Mouse (Mus musculus): Measurements from ENCODE around the gene Tdrd6. TPM values are rescaled to one million over a fixed set of nuclear protein-coding genes. Genes with fewer than 3 reads are reported as not detected.

The Tdrd6 gene
- polyA plus RNA-seq, 1 experiment from 2014 or later = not detected

DNA sequence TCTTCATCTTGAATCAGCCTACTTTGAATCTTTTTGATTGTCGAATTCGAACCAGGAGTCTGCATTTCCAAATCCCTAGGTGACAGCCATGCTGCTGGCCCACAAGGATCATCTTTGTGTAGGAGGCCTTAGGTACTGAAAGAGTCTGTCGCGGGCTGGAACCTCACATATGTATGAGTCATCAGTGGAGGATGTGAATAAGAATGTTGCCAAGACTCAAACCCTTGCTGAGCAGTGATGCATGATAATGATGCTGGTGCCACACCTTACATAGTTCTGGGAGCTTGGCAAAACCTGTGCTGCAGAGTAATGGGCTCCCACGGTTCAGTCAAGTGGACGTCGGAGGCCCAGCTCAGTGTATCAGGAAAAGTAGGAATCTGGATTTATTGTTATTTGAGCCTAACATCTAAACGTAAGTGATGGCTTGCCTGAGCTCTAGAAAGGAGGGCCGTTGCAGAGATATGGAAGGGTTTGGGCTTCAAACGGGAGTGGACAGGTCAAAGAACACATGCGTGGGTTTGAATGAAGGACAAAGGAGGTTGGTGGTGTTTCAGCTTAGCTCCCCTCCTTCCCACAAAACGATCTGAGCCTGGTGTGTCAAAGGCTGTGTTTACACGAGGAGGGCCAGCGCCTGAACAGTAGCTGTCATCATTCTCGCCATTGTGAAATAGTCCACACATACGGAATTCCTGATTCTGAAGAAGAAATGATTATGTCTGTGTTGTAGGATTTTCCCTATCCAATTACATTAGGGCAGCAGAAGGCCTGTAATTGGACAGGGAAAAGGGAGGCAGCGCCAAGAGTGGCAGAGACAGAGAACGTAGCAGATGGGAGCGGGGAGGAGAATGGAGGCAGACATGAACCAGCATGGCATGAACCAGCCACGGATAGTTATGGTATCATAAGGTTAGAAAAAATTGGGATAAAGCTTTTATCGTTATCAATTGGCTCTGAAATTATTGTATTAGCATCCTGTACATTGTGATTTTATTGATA lies 37.5 kb downstream of the Tdrd6 start:
- Histone ChIP-seq H3K36me3 (ENCODE audit: control insufficient read depth, insufficient read depth, low read length) (no peaks in the 10 kb centered on the region), H3K9me3 (ENCODE audit: control insufficient read depth, low read length) (no peaks in the 10 kb centered on the region), H3K4me3 (ENCODE audit: low read depth, low read length) (no peak overlapping the region), H3K27ac (ENCODE audit: low read depth, low read length) (no peak overlapping the region), H3K9ac (ENCODE audit: low read length) (no peak overlapping the region), H3K4me1 (ENCODE audit: control insufficient read depth, insufficient read depth, low read length) (no peaks in the 10 kb centered on the region), H3K4me2 (no peak overlapping the region), H3K27me3 (ENCODE audit: control insufficient read depth, insufficient read depth, low read length) (no peaks in the 10 kb centered on the region)
- no peak for ATAC-seq (ENCODE audit: low FRiP score)
- WGBS = 89% methylated on average over 21 of the region's 21 CpGs
- no peak for DNase-seq (ENCODE audit: low spot score, missing footprints)

DNA sequence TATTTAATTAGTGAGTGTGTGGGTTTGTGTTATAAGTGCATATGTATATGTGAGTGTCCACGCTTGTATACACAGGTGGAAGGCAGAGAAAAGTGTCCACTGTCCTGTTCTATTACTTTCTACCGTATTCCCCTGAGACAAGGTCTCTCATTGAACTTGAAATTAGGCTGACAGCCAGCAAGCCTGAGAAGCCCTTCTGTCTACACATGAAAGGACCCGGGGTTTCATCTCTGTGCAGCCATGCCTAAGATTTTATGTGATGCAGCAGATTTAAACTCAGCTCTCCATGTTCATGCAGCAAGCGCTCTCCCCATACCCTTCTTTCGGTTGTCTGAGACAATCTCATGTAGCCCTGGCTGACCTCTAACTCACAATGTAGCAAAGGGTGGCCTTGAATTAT lies 39.6 kb downstream of the Tdrd6 start:
- no peak overlapping the region for H3K27ac ChIP-seq (ENCODE audit: low read depth, low read length)
- H3K4me1 ChIP-seq (ENCODE audit: control insufficient read depth, insufficient read depth, low read length) = no peaks in the 10 kb centered on the region
- H3K36me3 ChIP-seq (ENCODE audit: control insufficient read depth, insufficient read depth, low read length) = no peaks in the 10 kb centered on the region
- H3K4me3 ChIP-seq (ENCODE audit: low read depth, low read length) = no peak overlapping the region
- 88% methylated on average over 5 of the region's 5 CpGs for WGBS
- DNase-seq (ENCODE audit: low spot score, missing footprints) = peak; percentile 39
- H3K9me3 ChIP-seq (ENCODE audit: control insufficient read depth, low read length) = no peaks in the 10 kb centered on the region
- H3K27me3 ChIP-seq (ENCODE audit: control insufficient read depth, insufficient read depth, low read length) = no peaks in the 10 kb centered on the region
- no peak overlapping the region for H3K9ac ChIP-seq (ENCODE audit: low read length)
- no peak overlapping the region for H3K4me2 ChIP-seq
- no peak for ATAC-seq (ENCODE audit: low FRiP score)

- H3K27me3 ChIP-seq (ENCODE audit: control insufficient read depth, insufficient read depth, low read length) = no peaks in the 10 kb centered on the region
- no peak overlapping the region for H3K27ac ChIP-seq (ENCODE audit: low read depth, low read length)
- H3K4me2 ChIP-seq = no peak overlapping the region
- H3K4me3 ChIP-seq (ENCODE audit: low read depth, low read length) = no peak overlapping the region
- ATAC-seq (ENCODE audit: low FRiP score) = no peak
- H3K9ac ChIP-seq (ENCODE audit: low read length) = no peak overlapping the region
- no peaks in the 10 kb centered on the region for H3K9me3 ChIP-seq (ENCODE audit: control insufficient read depth, low read length)
- no peaks in the 10 kb centered on the region for H3K4me1 ChIP-seq (ENCODE audit: control insufficient read depth, insufficient read depth, low read length)
- H3K36me3 ChIP-seq (ENCODE audit: control insufficient read depth, insufficient read depth, low read length) = no peaks in the 10 kb centered on the region
- WGBS = 90% methylated on average over 6 of the region's 6 CpGs
- no peak for DNase-seq (ENCODE audit: low spot score, missing footprints)
These were observed 40.3 kb downstream of the Tdrd6 start for GRCm38 (mm10) chr17:43589750-43590149.

- no peak overlapping the region for H3K4me2 ChIP-seq
- H3K4me3 ChIP-seq (ENCODE audit: low read depth, low read length) = no peak overlapping the region
- no peak overlapping the region for H3K9ac ChIP-seq (ENCODE audit: low read length)
- H3K9me3 ChIP-seq (ENCODE audit: control insufficient read depth, low read length) = no peaks in the 10 kb centered on the region
- H3K27ac ChIP-seq (ENCODE audit: low read depth, low read length) = no peak overlapping the region
- no peak for ATAC-seq (ENCODE audit: low FRiP score)
- no peaks in the 10 kb centered on the region for H3K36me3 ChIP-seq (ENCODE audit: control insufficient read depth, insufficient read depth, low read length)
- no peaks in the 10 kb centered on the region for H3K4me1 ChIP-seq (ENCODE audit: control insufficient read depth, insufficient read depth, low read length)
- 88% methylated on average over 2 of the region's 2 CpGs for WGBS
- H3K27me3 ChIP-seq (ENCODE audit: control insufficient read depth, insufficient read depth, low read length) = no peaks in the 10 kb centered on the region
- no peak for DNase-seq (ENCODE audit: low spot score, missing footprints)
These were observed 42.8 kb downstream of the Tdrd6 start for GRCm38 (mm10) chr17:43587278-43587677.

DNA sequence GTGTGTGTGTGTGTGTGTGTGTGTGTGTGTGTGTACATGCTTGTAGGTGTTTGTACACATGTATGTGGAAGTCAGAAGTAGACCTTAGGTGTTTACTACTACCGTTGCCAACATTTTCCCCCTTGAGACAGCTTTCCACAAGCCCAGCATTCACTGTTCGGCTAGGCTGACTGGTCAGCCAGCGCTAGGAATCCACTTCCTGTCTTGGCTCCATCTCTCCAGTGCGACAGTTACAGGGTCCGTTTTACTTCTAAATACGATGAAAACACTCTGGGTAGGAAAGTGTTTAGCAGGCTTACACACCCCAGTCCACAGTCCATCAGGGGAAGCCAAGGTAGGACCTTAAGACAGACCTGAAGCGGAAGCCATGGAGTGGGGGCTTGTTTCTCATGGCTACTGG lies 45.3 kb downstream of the Tdrd6 start:
- no peak overlapping the region for H3K27ac ChIP-seq (ENCODE audit: low read depth, low read length)
- H3K27me3 ChIP-seq (ENCODE audit: control insufficient read depth, insufficient read depth, low read length) = no peaks in the 10 kb centered on the region
- no peak overlapping the region for H3K9ac ChIP-seq (ENCODE audit: low read length)
- no peak for ATAC-seq (ENCODE audit: low FRiP score)
- 0 out of 2 replicates have a peak, but pooled peaks cover 3% of the 10 kb centered on the region for H3K4me1 ChIP-seq (ENCODE audit: control insufficient read depth, insufficient read depth, low read length)
- H3K9me3 ChIP-seq (ENCODE audit: control insufficient read depth, low read length) = no peaks in the 10 kb centered on the region
- H3K36me3 ChIP-seq (ENCODE audit: control insufficient read depth, insufficient read depth, low read length) = no peaks in the 10 kb centered on the region
- no peak overlapping the region for H3K4me3 ChIP-seq (ENCODE audit: low read depth, low read length)
- WGBS = 89% methylated on average over 7 of the region's 7 CpGs
- no peak overlapping the region for H3K4me2 ChIP-seq
- DNase-seq (ENCODE audit: low spot score, missing footprints) = no peak

GRCm38 (mm10) chr17:43581012-43581467 lies 49.1 kb downstream of the Tdrd6 start:
- Histone ChIP-seq H3K36me3 (ENCODE audit: control insufficient read depth, insufficient read depth, low read length) (no peaks in the 10 kb centered on the region), H3K27me3 (ENCODE audit: control insufficient read depth, insufficient read depth, low read length) (no peaks in the 10 kb centered on the region), H3K9ac (ENCODE audit: low read length) (no peak overlapping the region), H3K4me1 (ENCODE audit: control insufficient read depth, insufficient read depth, low read length) (0 out of 2 replicates have a peak, but pooled peaks cover 3% of the 10 kb centered on the region), H3K4me3 (ENCODE audit: low read depth, low read length) (no peak overlapping the region), H3K27ac (ENCODE audit: low read depth, low read length) (no peak overlapping the region), H3K4me2 (no peak overlapping the region), H3K9me3 (ENCODE audit: control insufficient read depth, low read length) (no peaks in the 10 kb centered on the region)
- DNase-seq (ENCODE audit: low spot score, missing footprints) (no peak), ATAC-seq (ENCODE audit: low FRiP score) (peak; percentile 67)
- 38% methylated on average over 8 of the region's 8 CpGs for WGBS

DNA sequence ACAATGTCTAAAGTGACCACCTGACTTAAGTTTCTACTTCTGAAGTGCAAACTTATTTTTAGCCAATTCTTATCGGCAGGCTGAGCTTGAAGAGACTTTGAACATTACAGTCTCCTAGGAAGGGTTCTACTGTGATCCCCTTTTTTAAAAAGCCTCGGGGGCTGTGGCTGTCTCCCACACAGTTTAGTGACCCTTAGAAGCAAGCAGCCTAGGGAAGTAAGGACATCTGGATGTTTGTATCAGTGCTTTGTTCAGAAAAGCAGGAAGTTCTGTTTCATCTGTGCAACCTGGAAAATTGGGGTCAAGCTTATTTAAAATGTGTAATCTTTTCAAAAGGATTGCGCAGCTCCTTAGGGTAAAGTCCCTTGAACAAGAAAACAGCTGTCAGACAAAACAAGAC lies 49.6 kb downstream of the Tdrd6 start:
- Histone ChIP-seq H3K4me1 (ENCODE audit: control insufficient read depth, insufficient read depth, low read length) (0 out of 2 replicates have a peak, but pooled peaks cover 3% of the 10 kb centered on the region), H3K4me2 (no peak overlapping the region), H3K27me3 (ENCODE audit: control insufficient read depth, insufficient read depth, low read length) (no peaks in the 10 kb centered on the region), H3K9ac (ENCODE audit: low read length) (no peak overlapping the region), H3K36me3 (ENCODE audit: control insufficient read depth, insufficient read depth, low read length) (no peaks in the 10 kb centered on the region), H3K4me3 (ENCODE audit: low read depth, low read length) (no peak overlapping the region), H3K9me3 (ENCODE audit: control insufficient read depth, low read length) (no peaks in the 10 kb centered on the region), H3K27ac (ENCODE audit: low read depth, low read length) (no peak overlapping the region)
- WGBS = 39% methylated on average over 3 of the region's 3 CpGs
- DNase-seq (ENCODE audit: low spot score, missing footprints) (no peak), ATAC-seq (ENCODE audit: low FRiP score) (no peak)

GRCm38 (mm10) chr17:43573624-43574073 lies 56.5 kb downstream of the Tdrd6 start:
- no peak for DNase-seq (ENCODE audit: low spot score, missing footprints)

DNA sequence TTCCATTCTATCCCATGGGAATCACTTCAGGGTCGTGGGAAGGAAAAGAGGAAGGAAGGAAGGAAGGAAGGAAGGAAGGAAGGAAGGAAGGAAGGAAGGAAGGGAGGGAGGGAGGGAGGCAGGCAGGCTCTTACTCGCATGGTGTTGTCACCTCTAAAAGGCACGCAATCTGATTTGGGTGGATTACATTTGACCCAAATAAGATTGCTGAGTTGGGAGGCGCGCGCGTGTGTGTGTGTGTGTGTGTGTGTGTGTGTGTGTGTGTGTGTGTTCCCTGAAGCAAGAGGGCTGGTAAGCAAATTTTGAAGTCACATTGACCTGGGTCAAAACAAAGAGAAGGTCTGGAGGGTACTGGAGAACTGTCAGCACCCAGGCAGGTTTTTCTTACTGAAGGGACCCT lies 60.8 kb downstream of the Tdrd6 start:
- peaks cover 5% of the 10 kb centered on the region; the same call in 1 of the 2 replicates for H3K4me1 ChIP-seq (ENCODE audit: control insufficient read depth, insufficient read depth, low read length)
- no peak overlapping the region for H3K9ac ChIP-seq (ENCODE audit: low read length)
- ATAC-seq (ENCODE audit: low FRiP score) (no peak), DNase-seq (ENCODE audit: low spot score, missing footprints) (no peak)
- H3K4me3 ChIP-seq (ENCODE audit: low read depth, low read length) = no peak overlapping the region
- no peaks in the 10 kb centered on the region for H3K36me3 ChIP-seq (ENCODE audit: control insufficient read depth, insufficient read depth, low read length)
- H3K4me2 ChIP-seq = no peak overlapping the region
- WGBS = 50% methylated on average over 7 of the region's 7 CpGs
- H3K9me3 ChIP-seq (ENCODE audit: control insufficient read depth, low read length) = no peaks in the 10 kb centered on the region
- H3K27me3 ChIP-seq (ENCODE audit: control insufficient read depth, insufficient read depth, low read length) = no peaks in the 10 kb centered on the region
- no peak overlapping the region for H3K27ac ChIP-seq (ENCODE audit: low read depth, low read length)

More at GRCm38 (mm10) chr17:43573624-43574073, 56.5 kb downstream of the Tdrd6 start:
- Histone ChIP-seq H3K9ac (ENCODE audit: low read length) (no peak overlapping the region), H3K36me3 (ENCODE audit: control insufficient read depth, insufficient read depth, low read length) (no peaks in the 10 kb centered on the region), H3K4me3 (ENCODE audit: low read depth, low read length) (no peak overlapping the region), H3K4me2 (no peak overlapping the region), H3K27ac (ENCODE audit: low read depth, low read length) (no peak overlapping the region), H3K9me3 (ENCODE audit: control insufficient read depth, low read length) (no peaks in the 10 kb centered on the region), H3K4me1 (ENCODE audit: control insufficient read depth, insufficient read depth, low read length) (peaks cover 5% of the 10 kb centered on the region; the same call in 1 of the 2 replicates), H3K27me3 (ENCODE audit: control insufficient read depth, insufficient read depth, low read length) (no peaks in the 10 kb centered on the region)
- 20% methylated on average over 3 of the region's 3 CpGs for WGBS
- no peak for ATAC-seq (ENCODE audit: low FRiP score)
